Mouse (Mus musculus): ENCODE data around the gene Nkain4. TPM values are rescaled to one million over a fixed set of nuclear protein-coding genes. Genes with fewer than 3 reads are reported as not detected.

Gene Nkain4
- total and polyA plus RNA-seq, 3 experiments = not detected

GRCm38 (mm10) chr2:180904435-180905208 lies 49.9 kb downstream of the Nkain4 start:
- peaks cover 9% of the 10 kb centered on the region; the same call in 1 of the 2 replicates for H3K79me2 ChIP-seq (ENCODE audit: control insufficient read depth, insufficient read depth, low read length, poor library complexity)
- H3K27me3 ChIP-seq (ENCODE audit: control insufficient read depth in 1 of 2, insufficient read depth in 2 of 2, low read length in 2 of 2) = no peaks in the 10 kb centered on the region
- no peaks in the 10 kb centered on the region for H3K9me3 ChIP-seq (replicated peaks; ENCODE audit: insufficient read depth, low read length)
- H3K36me3 ChIP-seq (ENCODE audit: control insufficient read depth in 1 of 2, insufficient read depth in 2 of 2, low read length in 2 of 2) = peaks cover 0 to 14% of the 10 kb centered on the region in 2 experiments; a peak in 2 of 4 replicates
- H3K27ac ChIP-seq (ENCODE audit: control insufficient read depth, low read depth, low read length) = no peak overlapping the region
- H3K9ac ChIP-seq (ENCODE audit: control insufficient read depth, low read depth, low read length, poor library complexity, severe bottlenecking) = no peak overlapping the region
- no peak for DNase-seq (ENCODE audit: low read depth, low spot score)
- H3K4me1 ChIP-seq (ENCODE audit: control insufficient read depth in 1 of 2, insufficient read depth in 2 of 2, low read length in 2 of 2) = no peaks in the 10 kb centered on the region
- no peak for TF ChIP-seq POLR2AphosphoS2 (IDR thresholded peaks at IDR 0.05; ENCODE audit: low read length)
- TF ChIP-seq TAL1 (IDR thresholded peaks at IDR 0.05; ENCODE audit: low read length) = no peak
- no peak for TF ChIP-seq ZMIZ1 (IDR thresholded peaks at IDR 0.05; ENCODE audit: low read depth, low read length)
- TF ChIP-seq ETS1 (IDR thresholded peaks at IDR 0.05; ENCODE audit: low read depth, low read length) = no peak
- TF ChIP-seq TCF12 (IDR thresholded peaks at IDR 0.05; ENCODE audit: low read depth, low read length) = no peak
- no peak for TF ChIP-seq NELFE (IDR thresholded peaks at IDR 0.05; ENCODE audit: low read depth, low read length)
- TF ChIP-seq CHD1 (IDR thresholded peaks at IDR 0.05; ENCODE audit: low read depth, low read length) = no peak
- no peak for TF ChIP-seq CTCF (IDR thresholded peaks at IDR 0.05 in 2 of 3, conservative IDR thresholded peaks at IDR 0.05 in 1 of 3; ENCODE audit: control insufficient read depth in 1 of 3, insufficient read depth in 1 of 3, low read depth in 2 of 3, low read length in 3 of 3, poor library complexity in 1 of 3, severe bottlenecking in 1 of 3)
- TF ChIP-seq MAX (IDR thresholded peaks at IDR 0.05; ENCODE audit: low read length) = no peak
- no peak for TF ChIP-seq NRF1 (IDR thresholded peaks at IDR 0.05; ENCODE audit: insufficient read depth, low read depth, low read length, poor library complexity, severe bottlenecking)
- no peak for TF ChIP-seq MYB (IDR thresholded peaks at IDR 0.05; ENCODE audit: low read depth, low read length)
- no peak for TF ChIP-seq JUND (IDR thresholded peaks at IDR 0.05; ENCODE audit: low read depth, low read length)
- no peak for TF ChIP-seq SMC3 (IDR thresholded peaks at IDR 0.05; ENCODE audit: low read depth, low read length)
- H3K4me3 ChIP-seq (ENCODE audit: control insufficient read depth in 1 of 2, insufficient read depth in 1 of 2, low read depth in 2 of 2, low read length in 2 of 2) = no peak overlapping the region

DNA sequence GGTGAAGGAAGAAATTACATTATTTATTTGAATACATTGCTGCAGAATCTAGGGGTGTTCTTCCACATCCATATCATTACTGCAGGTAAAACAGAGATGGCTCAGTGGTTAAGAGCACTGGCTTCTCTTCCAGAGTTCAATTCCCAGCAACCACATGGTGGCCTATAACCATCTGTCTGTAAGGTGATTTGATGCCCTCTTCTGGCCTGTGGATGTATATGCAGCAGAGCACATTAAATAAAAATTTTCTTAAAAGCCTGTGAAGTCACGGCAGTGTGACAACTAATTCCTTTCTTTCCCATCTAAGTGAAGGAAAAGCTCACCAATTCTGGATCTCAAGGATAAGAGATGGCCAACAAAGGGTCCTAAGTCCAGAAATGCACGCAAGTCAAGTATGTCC lies 52.4 kb downstream of the Nkain4 start:
- H3K4me3 ChIP-seq (ENCODE audit: control insufficient read depth in 1 of 2, insufficient read depth in 1 of 2, low read depth in 2 of 2, low read length in 2 of 2) = no peak overlapping the region
- H3K79me2 ChIP-seq (ENCODE audit: control insufficient read depth, insufficient read depth, low read length, poor library complexity) = peaks cover 4% of the 10 kb centered on the region; the same call in 1 of the 2 replicates
- TF ChIP-seq CTCF (IDR thresholded peaks at IDR 0.05 in 2 of 3, conservative IDR thresholded peaks at IDR 0.05 in 1 of 3; ENCODE audit: control insufficient read depth in 1 of 3, insufficient read depth in 1 of 3, low read depth in 2 of 3, low read length in 3 of 3, poor library complexity in 1 of 3, severe bottlenecking in 1 of 3) (peak; percentile 36 to 73 (median 54)), MXI1 (IDR thresholded peaks at IDR 0.05; ENCODE audit: low read depth, low read length) (peak; percentile 28; the same call in 1 of the 2 replicates), ZC3H11A (IDR thresholded peaks at IDR 0.05; ENCODE audit: low read depth, low read length) (peak; percentile 13; the same call in 1 of the 2 replicates), SIN3A (IDR thresholded peaks at IDR 0.05; ENCODE audit: low read length) (no peak), SMC3 (IDR thresholded peaks at IDR 0.05; ENCODE audit: low read depth, low read length) (peak; percentile 57), GABPA (IDR thresholded peaks at IDR 0.05; ENCODE audit: low read depth, low read length) (no peak), MYC (IDR thresholded peaks at IDR 0.05; ENCODE audit: low read depth, low read length) (peak; percentile 78), RAD21 (IDR thresholded peaks at IDR 0.05; ENCODE audit: low read depth, low read length) (peak; percentile 44), MAX (IDR thresholded peaks at IDR 0.05; ENCODE audit: low read length) (peak; percentile 25; the same call in 1 of the 2 replicates)
- H3K4me1 ChIP-seq (ENCODE audit: control insufficient read depth in 1 of 2, insufficient read depth in 2 of 2, low read length in 2 of 2) = no peaks in the 10 kb centered on the region
- H3K9ac ChIP-seq (ENCODE audit: control insufficient read depth, low read depth, low read length, poor library complexity, severe bottlenecking) = no peak overlapping the region
- peak; percentile 75 for DNase-seq (ENCODE audit: low read depth, low spot score)
- no peaks in the 10 kb centered on the region for H3K27me3 ChIP-seq (ENCODE audit: control insufficient read depth in 1 of 2, insufficient read depth in 2 of 2, low read length in 2 of 2)
- H3K36me3 ChIP-seq (ENCODE audit: control insufficient read depth in 1 of 2, insufficient read depth in 2 of 2, low read length in 2 of 2) = peaks cover 0 to 4% of the 10 kb centered on the region in 2 experiments; a peak in 2 of 4 replicates
- no peaks in the 10 kb centered on the region for H3K9me3 ChIP-seq (replicated peaks; ENCODE audit: insufficient read depth, low read length)
- no peak overlapping the region for H3K27ac ChIP-seq (ENCODE audit: control insufficient read depth, low read depth, low read length)

Data from MEL (cell line).